Mouse (Mus musculus): Measurements from ENCODE around the gene Gipc2. TPM values are rescaled to one million over a fixed set of nuclear protein-coding genes. Genes with fewer than 3 reads are reported as not detected.

Gene Gipc2
- polyA plus RNA-seq, 1 experiment from 2014 or later = 1.5 TPM

DNA sequence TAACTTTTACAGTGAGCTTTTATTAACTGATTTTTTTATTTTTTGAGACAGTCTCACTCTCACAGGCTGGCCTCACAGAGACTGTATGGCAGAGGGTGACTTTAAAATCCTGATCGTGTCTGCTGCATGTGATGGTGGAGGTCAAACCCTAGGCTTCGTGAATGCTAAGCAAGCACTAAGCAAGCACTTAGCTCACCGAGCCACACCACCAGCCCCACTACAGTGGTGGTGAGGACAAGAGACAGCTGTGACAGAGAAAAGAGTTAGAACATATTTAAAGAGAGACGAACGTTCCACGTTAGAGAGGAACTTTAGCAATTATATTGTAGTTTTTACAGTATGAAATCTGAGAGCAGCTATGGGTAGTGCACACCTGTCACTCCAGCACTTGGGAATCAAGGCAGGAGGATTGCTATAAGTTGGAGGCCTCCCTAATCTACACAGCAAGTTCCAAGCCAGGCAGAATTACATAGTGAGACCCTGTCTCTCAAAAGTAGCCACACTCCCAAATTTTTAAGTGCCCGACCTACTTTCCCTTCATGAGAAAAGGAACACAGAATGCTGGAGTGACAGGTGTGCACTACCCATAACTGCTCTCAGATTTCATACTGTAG is 6.4 kb upstream of the Gipc2 start:
- no peak overlapping the region for H3K9ac ChIP-seq (ENCODE audit: low read length)
- no peak overlapping the region for H3K4me2 ChIP-seq
- no peak for ATAC-seq (ENCODE audit: low FRiP score)
- no peaks in the 10 kb centered on the region for H3K4me1 ChIP-seq (ENCODE audit: control insufficient read depth, insufficient read depth, low read length)
- no peaks in the 10 kb centered on the region for H3K27me3 ChIP-seq (ENCODE audit: control insufficient read depth, insufficient read depth, low read length)
- H3K27ac ChIP-seq (ENCODE audit: low read depth, low read length) = no peak overlapping the region
- no peak for DNase-seq (ENCODE audit: low spot score, missing footprints)
- no peaks in the 10 kb centered on the region for H3K36me3 ChIP-seq (ENCODE audit: control insufficient read depth, insufficient read depth, low read length)
- H3K9me3 ChIP-seq (ENCODE audit: control insufficient read depth, low read length) = no peaks in the 10 kb centered on the region
- WGBS = 85% methylated on average over 7 of the region's 7 CpGs
- no peak overlapping the region for H3K4me3 ChIP-seq (ENCODE audit: low read depth, low read length)

DNA sequence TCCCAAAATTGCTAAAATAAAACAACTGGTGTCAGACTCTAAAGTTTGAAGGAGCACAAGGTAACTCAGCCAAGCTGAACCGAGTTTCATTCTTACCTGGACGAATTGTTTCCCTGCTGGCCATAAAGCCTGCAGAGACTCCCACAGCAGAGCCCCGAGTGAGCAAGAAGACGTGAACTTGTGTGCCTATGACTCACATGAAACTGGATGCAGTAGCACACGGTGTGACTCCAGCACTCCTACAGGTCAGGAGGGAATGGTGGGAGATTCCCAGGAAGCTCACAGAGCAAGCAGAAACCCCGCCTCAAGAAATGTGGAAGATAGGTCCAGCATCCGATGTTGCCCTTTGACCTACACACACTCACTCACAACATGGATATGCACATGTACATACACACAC is 5.8 kb upstream of the Gipc2 start:
- Histone ChIP-seq H3K4me1 (ENCODE audit: control insufficient read depth, insufficient read depth, low read length) (no peaks in the 10 kb centered on the region; the same call in 1 of the 2 replicates), H3K9ac (ENCODE audit: low read length) (no peak overlapping the region), H3K4me3 (ENCODE audit: low read depth, low read length) (no peak overlapping the region), H3K4me2 (no peak overlapping the region), H3K27ac (ENCODE audit: low read depth, low read length) (no peak overlapping the region), H3K36me3 (ENCODE audit: control insufficient read depth, insufficient read depth, low read length) (no peaks in the 10 kb centered on the region), H3K27me3 (ENCODE audit: control insufficient read depth, insufficient read depth, low read length) (no peaks in the 10 kb centered on the region), H3K9me3 (ENCODE audit: control insufficient read depth, low read length) (no peaks in the 10 kb centered on the region)
- DNase-seq (ENCODE audit: low spot score, missing footprints) (no peak), ATAC-seq (ENCODE audit: low FRiP score) (no peak)
- WGBS = 73% methylated on average over 7 of the region's 7 CpGs

DNA sequence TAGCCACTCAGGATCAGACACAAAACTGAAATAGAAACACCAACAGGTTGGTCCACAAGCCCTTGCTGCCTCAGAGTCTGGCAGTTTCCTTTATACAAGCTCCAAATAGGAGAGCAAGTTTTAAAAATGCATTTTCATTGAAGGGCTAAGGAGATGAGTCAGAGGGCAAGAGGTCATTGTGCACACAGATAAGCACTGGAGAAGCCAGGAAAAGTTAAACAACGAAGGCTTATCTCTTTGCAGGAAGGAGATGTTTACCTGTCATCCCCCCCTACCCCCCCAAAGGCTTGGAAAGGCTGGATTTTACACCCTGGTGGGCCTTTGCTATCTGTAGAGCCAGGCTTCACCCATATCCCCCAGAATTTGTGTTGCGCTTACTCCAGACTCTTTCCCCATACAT is 5.2 kb upstream of the Gipc2 start:
- 79% methylated on average over 2 of the region's 2 CpGs for WGBS
- no peak overlapping the region for H3K4me3 ChIP-seq (ENCODE audit: low read depth, low read length)
- no peak overlapping the region for H3K27ac ChIP-seq (ENCODE audit: low read depth, low read length)
- H3K9me3 ChIP-seq (ENCODE audit: control insufficient read depth, low read length) = no peaks in the 10 kb centered on the region
- DNase-seq (ENCODE audit: low spot score, missing footprints) (no peak), ATAC-seq (ENCODE audit: low FRiP score) (no peak)
- H3K9ac ChIP-seq (ENCODE audit: low read length) = no peak overlapping the region
- H3K27me3 ChIP-seq (ENCODE audit: control insufficient read depth, insufficient read depth, low read length) = no peaks in the 10 kb centered on the region
- H3K4me1 ChIP-seq (ENCODE audit: control insufficient read depth, insufficient read depth, low read length) = peaks cover 1% of the 10 kb centered on the region
- no peaks in the 10 kb centered on the region for H3K36me3 ChIP-seq (ENCODE audit: control insufficient read depth, insufficient read depth, low read length)
- no peak overlapping the region for H3K4me2 ChIP-seq

DNA sequence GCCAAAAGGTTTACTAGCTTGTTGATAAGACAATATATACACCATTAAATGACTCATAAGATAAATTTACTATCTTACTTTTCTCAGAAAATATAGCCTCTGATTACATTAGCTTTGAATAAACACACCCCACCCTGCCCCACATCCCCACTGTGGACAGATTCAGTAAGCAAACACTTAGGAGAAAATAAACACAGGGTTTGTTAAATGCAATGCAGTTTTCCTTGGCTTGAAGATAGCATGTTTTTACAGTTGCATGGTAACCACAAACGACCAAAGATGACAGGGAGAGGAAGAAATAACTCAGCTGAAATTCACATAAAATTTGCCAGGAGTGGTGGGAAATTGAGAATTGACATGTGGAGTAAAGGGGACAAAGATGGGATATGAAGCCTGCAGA is 4.4 kb upstream of the Gipc2 start:
- Histone ChIP-seq H3K36me3 (ENCODE audit: control insufficient read depth, insufficient read depth, low read length) (no peaks in the 10 kb centered on the region), H3K4me2 (no peak overlapping the region), H3K27me3 (ENCODE audit: control insufficient read depth, insufficient read depth, low read length) (0 out of 2 replicates have a peak, but pooled peaks cover 5% of the 10 kb centered on the region), H3K4me3 (ENCODE audit: low read depth, low read length) (no peak overlapping the region), H3K4me1 (ENCODE audit: control insufficient read depth, insufficient read depth, low read length) (peaks cover 8% of the 10 kb centered on the region), H3K9me3 (ENCODE audit: control insufficient read depth, low read length) (no peaks in the 10 kb centered on the region), H3K9ac (ENCODE audit: low read length) (no peak overlapping the region), H3K27ac (ENCODE audit: low read depth, low read length) (no peak overlapping the region)
- no peak for DNase-seq (ENCODE audit: low spot score, missing footprints)
- WGBS = 59% methylated on average over 1 of the region's 1 CpGs
- no peak for ATAC-seq (ENCODE audit: low FRiP score)

DNA sequence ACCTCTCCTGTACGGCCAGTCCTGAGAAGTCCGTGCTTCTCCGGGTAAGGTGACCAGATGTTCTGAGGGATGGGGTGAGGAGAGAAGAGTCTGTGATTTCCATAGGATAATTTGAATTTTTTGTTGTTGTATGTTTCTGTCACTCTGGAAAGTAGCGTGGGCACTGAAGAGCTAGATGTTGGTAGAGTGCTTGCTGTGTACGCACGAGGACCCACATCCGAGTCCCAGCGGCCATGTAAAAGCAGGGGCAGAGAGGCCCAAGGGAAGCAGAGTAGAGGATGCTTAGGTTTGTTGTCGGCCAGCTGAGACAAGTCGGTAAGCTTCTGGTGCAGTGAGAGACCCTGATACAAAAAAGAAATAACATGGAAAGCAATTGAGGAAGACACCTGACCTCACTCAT is 2.0 kb upstream of the Gipc2 start:
- 95% methylated on average over 10 of the region's 10 CpGs for WGBS
- ATAC-seq (ENCODE audit: low FRiP score) = no peak
- H3K27me3 ChIP-seq (ENCODE audit: control insufficient read depth, insufficient read depth, low read length) = peaks cover 10% of the 10 kb centered on the region

DNA sequence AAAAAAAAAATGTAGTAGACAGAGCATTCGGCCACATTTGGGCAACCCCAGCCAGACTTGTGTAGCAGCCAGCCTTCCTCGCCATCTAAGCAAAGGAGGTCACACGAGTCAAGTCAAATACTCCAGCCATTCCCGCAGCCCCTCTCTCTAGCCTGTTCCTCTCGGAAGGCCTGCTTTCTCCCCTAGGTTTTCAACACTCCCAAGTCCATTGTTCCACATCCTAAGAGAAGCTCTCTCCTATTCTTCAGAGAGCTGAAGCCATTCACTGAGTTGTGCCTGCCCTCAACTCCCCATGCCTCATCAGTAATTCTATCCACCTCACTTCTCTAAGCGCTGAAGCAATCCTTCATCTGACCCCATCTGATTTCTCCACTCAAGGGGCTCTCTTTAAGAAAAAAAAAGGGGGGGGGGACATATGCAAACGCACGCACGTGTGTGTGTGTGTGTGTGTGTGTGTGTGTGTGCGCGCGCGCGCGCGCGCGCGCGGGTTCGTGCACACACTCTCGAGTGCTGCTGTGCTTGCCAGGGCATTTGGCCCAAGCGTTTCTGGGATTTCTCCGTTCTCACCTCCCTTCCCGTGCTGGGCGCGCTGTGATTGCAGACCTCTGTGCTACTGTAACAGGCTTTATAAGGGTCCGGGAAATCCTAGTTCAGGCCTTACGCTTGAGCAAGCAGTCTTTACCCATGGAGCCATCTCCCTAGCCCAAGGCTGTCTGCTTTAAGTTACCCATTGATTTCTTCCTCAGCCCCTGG is 845 bp upstream of the Gipc2 start:
- Histone ChIP-seq H3K9me3 (ENCODE audit: control insufficient read depth, low read length) (no peaks in the 10 kb centered on the region), H3K27ac (ENCODE audit: low read depth, low read length) (no peak overlapping the region), H3K4me1 (ENCODE audit: control insufficient read depth, insufficient read depth, low read length) (peaks cover 8% of the 10 kb centered on the region), H3K27me3 (ENCODE audit: control insufficient read depth, insufficient read depth, low read length) (peaks cover 10% of the 10 kb centered on the region), H3K36me3 (ENCODE audit: control insufficient read depth, insufficient read depth, low read length) (no peaks in the 10 kb centered on the region), H3K4me3 (ENCODE audit: low read depth, low read length) (peak overlapping the region; percentile 22), H3K9ac (ENCODE audit: low read length) (peak overlapping the region; percentile 38), H3K4me2 (peak overlapping the region; percentile 96)
- peak; percentile 91 for DNase-seq (ENCODE audit: low spot score, missing footprints)
- 15% methylated on average over 29 of the region's 29 CpGs for WGBS
- ATAC-seq (ENCODE audit: low FRiP score) = peak; percentile 33; the same call in 1 of the 2 replicates

More for the DNA sequence above, 2.0 kb upstream of the Gipc2 start:
- Histone ChIP-seq H3K27ac (ENCODE audit: low read depth, low read length) (no peak overlapping the region), H3K4me2 (no peak overlapping the region), H3K36me3 (ENCODE audit: control insufficient read depth, insufficient read depth, low read length) (no peaks in the 10 kb centered on the region), H3K4me1 (ENCODE audit: control insufficient read depth, insufficient read depth, low read length) (peaks cover 8% of the 10 kb centered on the region), H3K9me3 (ENCODE audit: control insufficient read depth, low read length) (no peaks in the 10 kb centered on the region), H3K4me3 (ENCODE audit: low read depth, low read length) (no peak overlapping the region), H3K9ac (ENCODE audit: low read length) (no peak overlapping the region)
- no peak for DNase-seq (ENCODE audit: low spot score, missing footprints)

DNA sequence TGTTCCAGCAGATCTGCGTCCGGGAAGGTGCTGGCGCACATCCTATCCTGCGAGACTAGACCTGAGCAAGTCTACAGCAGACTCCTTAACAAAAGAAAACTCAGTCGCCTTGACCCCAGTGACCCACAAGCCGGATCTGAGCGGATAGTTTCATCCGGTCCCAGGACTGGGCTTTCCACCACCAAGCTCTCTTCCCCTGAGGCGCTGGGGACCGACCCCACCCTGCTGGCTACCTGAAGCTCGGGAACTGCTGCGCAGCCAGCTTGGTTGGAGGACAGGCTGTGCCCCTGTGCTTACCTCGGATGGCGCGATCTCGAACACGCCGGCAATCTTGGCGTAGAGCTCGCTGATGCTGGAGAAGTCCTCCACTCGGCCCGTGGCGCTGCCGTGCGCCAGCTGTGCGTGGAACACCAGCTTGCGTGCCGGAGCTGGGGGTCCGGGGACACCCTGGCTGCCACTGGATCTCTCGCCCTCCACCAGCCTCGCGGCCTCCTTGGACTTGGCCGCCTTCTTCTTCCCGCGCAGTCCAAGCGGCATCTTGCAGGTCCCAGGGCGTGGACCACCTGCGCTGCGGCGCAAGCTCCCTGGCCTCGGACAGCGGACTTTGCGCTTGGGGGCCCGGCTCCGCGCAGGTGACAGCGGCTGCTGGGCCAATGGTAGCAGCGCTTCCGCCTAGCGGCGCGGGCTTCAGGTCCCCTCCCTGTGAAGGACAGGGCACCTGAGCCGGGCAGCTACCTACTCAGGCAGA is 505 bp downstream of the Gipc2 start:
- H3K9ac ChIP-seq (ENCODE audit: low read length) = peak overlapping the region; percentile 55
- ATAC-seq (ENCODE audit: low FRiP score) (peak; percentile 49), DNase-seq (ENCODE audit: low spot score, missing footprints) (peak; percentile 94)
- H3K9me3 ChIP-seq (ENCODE audit: control insufficient read depth, low read length) = no peaks in the 10 kb centered on the region
- H3K36me3 ChIP-seq (ENCODE audit: control insufficient read depth, insufficient read depth, low read length) = no peaks in the 10 kb centered on the region
- H3K27me3 ChIP-seq (ENCODE audit: control insufficient read depth, insufficient read depth, low read length) = peaks cover 10% of the 10 kb centered on the region
- WGBS = under 1% methylated on average over 52 of the region's 53 CpGs
- no peak overlapping the region for H3K27ac ChIP-seq (ENCODE audit: low read depth, low read length)
- H3K4me3 ChIP-seq (ENCODE audit: low read depth, low read length) = peak overlapping the region; percentile 47
- H3K4me2 ChIP-seq = peak overlapping the region; percentile 96
- peaks cover 8% of the 10 kb centered on the region for H3K4me1 ChIP-seq (ENCODE audit: control insufficient read depth, insufficient read depth, low read length)

DNA sequence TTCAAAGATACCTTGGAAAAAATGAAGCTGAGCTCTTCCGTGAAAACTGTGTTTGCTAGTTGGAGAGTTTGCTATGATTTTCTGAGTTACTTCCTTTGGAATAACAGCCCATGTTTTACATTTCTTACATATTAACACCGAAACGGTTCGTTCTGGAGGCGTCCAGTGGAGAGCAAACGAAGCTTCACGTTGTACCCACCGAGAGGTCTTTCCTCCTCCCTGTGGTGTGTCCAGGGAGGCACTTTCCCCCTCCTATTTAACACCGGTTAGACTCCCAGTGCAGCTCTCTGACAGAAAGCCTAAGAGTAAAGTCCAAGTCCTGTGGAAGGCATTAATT is 1.0 kb downstream of the Gipc2 start:
- Histone ChIP-seq H3K4me1 (ENCODE audit: control insufficient read depth, insufficient read depth, low read length) (peaks cover 8% of the 10 kb centered on the region), H3K9me3 (ENCODE audit: control insufficient read depth, low read length) (no peaks in the 10 kb centered on the region), H3K27ac (ENCODE audit: low read depth, low read length) (no peak overlapping the region), H3K4me3 (ENCODE audit: low read depth, low read length) (peak overlapping the region; percentile 47), H3K36me3 (ENCODE audit: control insufficient read depth, insufficient read depth, low read length) (no peaks in the 10 kb centered on the region), H3K27me3 (ENCODE audit: control insufficient read depth, insufficient read depth, low read length) (peaks cover 10% of the 10 kb centered on the region), H3K4me2 (peak overlapping the region; percentile 96), H3K9ac (ENCODE audit: low read length) (no peak overlapping the region)
- 27% methylated on average over 9 of the region's 9 CpGs for WGBS
- ATAC-seq (ENCODE audit: low FRiP score) (no peak), DNase-seq (ENCODE audit: low spot score, missing footprints) (peak; percentile 92)

DNA sequence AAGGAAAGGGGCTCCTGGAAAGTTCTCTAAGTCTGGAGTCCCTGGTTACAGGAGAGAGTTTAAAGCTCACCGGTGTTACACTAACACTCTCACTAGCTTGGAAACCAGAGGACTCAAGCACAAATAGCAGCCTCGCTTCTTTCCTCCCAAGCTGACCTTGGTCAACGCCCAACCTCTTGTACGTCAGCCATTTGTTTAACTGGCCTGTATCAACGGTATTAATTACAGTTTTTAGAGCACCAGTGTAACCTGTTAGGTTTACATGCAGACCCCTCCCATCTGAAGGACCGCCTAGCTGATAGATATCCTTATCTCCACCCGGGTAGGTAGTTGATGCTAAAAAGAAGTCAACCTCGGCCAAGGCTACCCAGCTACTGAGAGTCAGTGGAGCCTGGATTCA is 2.7 kb downstream of the Gipc2 start:
- Histone ChIP-seq H3K27me3 (ENCODE audit: control insufficient read depth, insufficient read depth, low read length) (peaks cover 10% of the 10 kb centered on the region), H3K4me2 (no peak overlapping the region), H3K9me3 (ENCODE audit: control insufficient read depth, low read length) (no peaks in the 10 kb centered on the region), H3K27ac (ENCODE audit: low read depth, low read length) (no peak overlapping the region), H3K4me3 (ENCODE audit: low read depth, low read length) (no peak overlapping the region), H3K36me3 (ENCODE audit: control insufficient read depth, insufficient read depth, low read length) (no peaks in the 10 kb centered on the region), H3K9ac (ENCODE audit: low read length) (no peak overlapping the region), H3K4me1 (ENCODE audit: control insufficient read depth, insufficient read depth, low read length) (peaks cover 8% of the 10 kb centered on the region)
- ATAC-seq (ENCODE audit: low FRiP score) (no peak), DNase-seq (ENCODE audit: low spot score, missing footprints) (no peak)
- WGBS = 91% methylated on average over 8 of the region's 8 CpGs
